Mouse (Mus musculus) embryonic fibroblast, embryonic 13.5 days (primary cell): ENCODE measurements around the gene Spink4. TPM values are rescaled to one million over a fixed set of nuclear protein-coding genes. Genes with fewer than 3 reads are reported as not detected.
A peak's percentile ranks its signal among the peaks of the same experiment; 100 is the strongest.

Source experiments
- H3K27ac ChIP-seq: 2 replicates; pipeline ENCODE4 v1.5.1; 2012; ENCODE audit warnings: low read length, control low read depth, inconsistent platforms; ENCODE audit not compliant: insufficient read depth
- H3K4me1 ChIP-seq: 2 replicates; pipeline ENCODE4 v1.6.1; 2011; ENCODE audit warnings: low read length; ENCODE audit not compliant: control insufficient read depth, insufficient read depth
- H3K4me3 ChIP-seq: 2 replicates; pipeline ENCODE4 v1.5.1; 2011; ENCODE audit warnings: mild to moderate bottlenecking, control low read depth, low read length; ENCODE audit not compliant: insufficient read depth
- CTCF ChIP-seq: IDR thresholded peaks from 2 replicates; pipeline ENCODE4 v1.5.1; 2011; ENCODE audit warnings: mild to moderate bottlenecking, control low read depth, low read length, moderate library complexity, borderline replicate concordance; ENCODE audit not compliant: insufficient read depth
- POLR2A ChIP-seq: IDR thresholded peaks from 2 replicates; pipeline ENCODE4 v1.6.1; 2011; ENCODE audit warnings: low read depth, mild to moderate bottlenecking, control low read depth, low read length, moderate library complexity
- polyA plus RNA-seq: library from polyadenylated mRNA; stranded (reverse); fragments of >200 nt; gene quantifications from 2 replicates; pipeline ENCODE4 v1.2.4, GENCODE M21; 2011; ENCODE audit warnings: low read depth; ENCODE audit not compliant: missing spikeins, insufficient read length

Gene Spink4
- polyA plus RNA-seq, 1 experiment: not detected

GRCm38 (mm10) chr4:40948160-40948708 lies 28.4 kb downstream of the Spink4 start, which contains the start of the genes Bag1 and Chmp5:
Gene Bag1, minus strand, starts transcription at chr4:40948294.
Gene Chmp5, plus strand, starts transcription at chr4:40948407.
- 0 out of 2 replicates have a peak, but pooled peaks cover 4% of the 10 kb centered on the region for H3K4me1 ChIP-seq
- TF ChIP-seq POLR2A (peak; percentile 83), CTCF (no peak)
- peak within 1 kb of the TSS; percentile 41 for H3K27ac ChIP-seq
- peak within 1 kb of the TSS; percentile 85 for H3K4me3 ChIP-seq

GRCm38 (mm10) chr4:40953521-40953920 lies 33.7 kb downstream of the Spink4 start:
- no peak for TF ChIP-seq POLR2A
- no peak for TF ChIP-seq CTCF

GRCm38 (mm10) chr4:40955942-40956341 lies 36.1 kb downstream of the Spink4 start:
- TF ChIP-seq CTCF (no peak), POLR2A (no peak)
- no peak overlapping the region for H3K4me3 ChIP-seq
- H3K27ac ChIP-seq: no peak overlapping the region
- H3K4me1 ChIP-seq: no peaks in the 10 kb centered on the region

More at GRCm38 (mm10) chr4:40953521-40953920, 33.7 kb downstream of the Spink4 start:
- Histone ChIP-seq H3K27ac (no peak overlapping the region), H3K4me1 (no peaks in the 10 kb centered on the region), H3K4me3 (no peak overlapping the region)

- Histone ChIP-seq H3K4me1 (no peaks in the 10 kb centered on the region), H3K27ac (no peak overlapping the region), H3K4me3 (no peak overlapping the region)
- no peak for TF ChIP-seq CTCF
- TF ChIP-seq POLR2A: no peak
Observed at GRCm38 (mm10) chr4:40963536-40963935, 43.7 kb downstream of the Spink4 start.

GRCm38 (mm10) chr4:40969161-40969560 lies 49.3 kb downstream of the Spink4 start:
- Histone ChIP-seq H3K4me3 (no peak overlapping the region), H3K4me1 (peaks cover 16% of the 10 kb centered on the region), H3K27ac (no peak overlapping the region)
- 0 out of 2 replicates have a peak, but pooled peaks have one; percentile 12 for TF ChIP-seq POLR2A
- TF ChIP-seq CTCF: no peak

GRCm38 (mm10) chr4:40969781-40970591 lies 50.1 kb downstream of the Spink4 start:
- Histone ChIP-seq H3K4me1 (peaks cover 16% of the 10 kb centered on the region), H3K27ac (peak overlapping the region; percentile 79; the same call in 1 of the 2 replicates), H3K4me3 (peak overlapping the region; percentile 86)
- TF ChIP-seq POLR2A: no peak; the same call in 1 of the 2 replicates
- TF ChIP-seq CTCF: no peak

- TF ChIP-seq CTCF (no peak), POLR2A (no peak)
- peak overlapping the region; percentile 79 for H3K27ac ChIP-seq
- peaks cover 16% of the 10 kb centered on the region for H3K4me1 ChIP-seq
- H3K4me3 ChIP-seq: peak overlapping the region; percentile 86
Observed at GRCm38 (mm10) chr4:40970592-40970841, 50.7 kb downstream of the Spink4 start.

- TF ChIP-seq CTCF (no peak), POLR2A (peak; percentile 83)
Observed at GRCm38 (mm10) chr4:40970842-40971701, 51.2 kb downstream of the Spink4 start, which contains the start of gene Nfx1. Gene Nfx1, plus strand, starts transcription at chr4:40970906.

GRCm38 (mm10) chr4:40971744-40972143 lies 51.9 kb downstream of the Spink4 start:
- H3K27ac ChIP-seq: no peak overlapping the region
- TF ChIP-seq POLR2A: no peak
- peak; percentile 89 for TF ChIP-seq CTCF
- H3K4me1 ChIP-seq: peaks cover 16% of the 10 kb centered on the region
- H3K4me3 ChIP-seq: peak overlapping the region; percentile 86

More at GRCm38 (mm10) chr4:40970842-40971701, 51.2 kb downstream of the Spink4 start, which contains the start of gene Nfx1:
- Histone ChIP-seq H3K4me3 (peak within 1 kb of the TSS; percentile 86), H3K27ac (peak within 1 kb of the TSS; percentile 79), H3K4me1 (peaks cover 16% of the 10 kb centered on the region)
